In genomic region chr7:141429310-141429709, GRCm38 (mm10) we compare ENCODE assay signal across 8 mouse cellular contexts. TPM values are rescaled to one million over a fixed set of nuclear protein-coding genes. Genes with fewer than 3 reads are reported as not detected.
DNase-seq lines count a peak whose midpoint lies in the region; ATAC-seq lines count a peak whose summit lies in the region.

Cend1 (minus strand) TSS chr7:141429491.

- H3K27ac ChIP-seq in heart, embryonic 10.5 days: peak within 1 kb of the TSS; percentile 84
- H3K27ac ChIP-seq in kidney, embryonic 16.5 days (ENCODE audit: low read length): no peak within 1 kb of the TSS; the same call in 1 of the 2 replicates
- no peak within 1 kb of the TSS for H3K27ac ChIP-seq in limb, embryonic 15.5 days
- H3K27ac ChIP-seq in neural tube, embryonic 12.5 days: peak within 1 kb of the TSS; percentile 26; the same call in 1 of the 2 replicates

- peak; percentile 72 for ATAC-seq in kidney, embryonic 16.5 days (ENCODE audit: low FRiP score, low TSS enrichment)
- no peak for ATAC-seq in limb, embryonic 15.5 days (ENCODE audit: insufficient number of reproducible peaks, low FRiP score, low TSS enrichment, low read depth)
- ATAC-seq in neural tube, embryonic 12.5 days (ENCODE audit: low FRiP score, low read depth): peak; percentile 70

- H3K36me3 ChIP-seq in heart, embryonic 10.5 days: peaks cover 37% of the 10 kb centered on the region
- H3K36me3 ChIP-seq in kidney, embryonic 16.5 days (ENCODE audit: insufficient read depth, low read length): peaks cover 34% of the 10 kb centered on the region
- H3K36me3 ChIP-seq in limb, embryonic 15.5 days: peaks cover 38% of the 10 kb centered on the region
- H3K36me3 ChIP-seq in neural tube, embryonic 12.5 days: peaks cover 42% of the 10 kb centered on the region

- H3K4me1 ChIP-seq in heart, embryonic 10.5 days: peaks cover 60% of the 10 kb centered on the region
- H3K4me1 ChIP-seq in kidney, embryonic 16.5 days (ENCODE audit: insufficient read depth, low read length): peaks cover 20% of the 10 kb centered on the region
- peaks cover 32% of the 10 kb centered on the region for H3K4me1 ChIP-seq in limb, embryonic 15.5 days
- H3K4me1 ChIP-seq in neural tube, embryonic 12.5 days: peaks cover 34% of the 10 kb centered on the region

- H3K4me3 ChIP-seq in heart, embryonic 10.5 days: peak within 1 kb of the TSS; percentile 51
- H3K4me3 ChIP-seq in kidney, embryonic 16.5 days (ENCODE audit: low read length): peak within 1 kb of the TSS; percentile 2; the same call in 1 of the 2 replicates
- H3K4me3 ChIP-seq in limb, embryonic 15.5 days: peak within 1 kb of the TSS; percentile 19
- peak within 1 kb of the TSS; percentile 43 for H3K4me3 ChIP-seq in neural tube, embryonic 12.5 days

- H3K27me3 ChIP-seq in heart, embryonic 10.5 days (ENCODE audit: insufficient read depth, poor library complexity, severe bottlenecking): 0 out of 2 replicates have a peak, but pooled peaks cover 5% of the 10 kb centered on the region
- no peaks in the 10 kb centered on the region for H3K27me3 ChIP-seq in kidney, embryonic 16.5 days (ENCODE audit: insufficient read depth, low read length)
- no peaks in the 10 kb centered on the region for H3K27me3 ChIP-seq in limb, embryonic 15.5 days
- no peaks in the 10 kb centered on the region; the same call in 1 of the 2 replicates for H3K27me3 ChIP-seq in neural tube, embryonic 12.5 days (replicated peaks)

- 0 out of 2 replicates have a peak within 1 kb of the TSS, but pooled peaks have one; percentile 22 for H3K9ac ChIP-seq in kidney, embryonic 16.5 days (replicated peaks; ENCODE audit: low read length)
- no peak within 1 kb of the TSS for H3K9ac ChIP-seq in limb, embryonic 15.5 days
- H3K9ac ChIP-seq in neural tube, embryonic 12.5 days: peak within 1 kb of the TSS; percentile 64

- peak; percentile 69 for DNase-seq in adrenal gland, adult 2 months
- DNase-seq in adrenal gland, adult 18-20 months (ENCODE audit: low spot score in 2 of 2): no peak
- peak; percentile 92 to 95 for DNase-seq in cerebellum, postnatal 25 days
- DNase-seq in heart, embryonic 10.5 days (ENCODE audit: low spot score): peak; percentile 90
- no peak for DNase-seq in urinary bladder, adult 18-20 months (ENCODE audit: low spot score in 2 of 2)

- H3K9me3 ChIP-seq in heart, embryonic 10.5 days: no peaks in the 10 kb centered on the region
- H3K9me3 ChIP-seq in kidney, embryonic 16.5 days (ENCODE audit: low read length): no peaks in the 10 kb centered on the region
- no peaks in the 10 kb centered on the region for H3K9me3 ChIP-seq in limb, embryonic 15.5 days
- H3K9me3 ChIP-seq in neural tube, embryonic 12.5 days: no peaks in the 10 kb centered on the region

- H3K4me2 ChIP-seq in kidney, embryonic 16.5 days (replicated peaks; ENCODE audit: low read depth, low read length): peak within 1 kb of the TSS; percentile 37
- H3K4me2 ChIP-seq in limb, embryonic 15.5 days: peak within 1 kb of the TSS; percentile 38
- H3K4me2 ChIP-seq in neural tube, embryonic 12.5 days (replicated peaks): peak within 1 kb of the TSS; percentile 66

- 3% methylated on average over 19 of the region's 19 CpGs for whole genome bisulfite sequencing in heart, embryonic 10.5 days
- WGBS in kidney, embryonic 16.5 days: 4% methylated on average over 19 of the region's 19 CpGs
- WGBS in limb, embryonic 15.5 days: 3% methylated on average over 19 of the region's 19 CpGs
- WGBS in neural tube, embryonic 12.5 days: 4% methylated on average over 19 of the region's 19 CpGs

RNA-seq across cellular contexts. Expression of gene Cend1, which starts in this region (rescaled TPM):
- total RNA-seq in adrenal gland, adult 2 months (2021): 1 to 10 TPM; 1.6 to 2.8 TPM
- polyA plus RNA-seq in adrenal gland, adult 2 months (2012; rRNA removed): 1.00 and 1.2 TPM in 2 replicates
- total RNA-seq in adrenal gland, adult 18-20 months (2021): 1 to 10 TPM; 1.7 to 2.4 TPM
- polyA plus RNA-seq in heart, embryonic 10.5 days (2016; fragmentation: Nextera tagmentation; extraction: Ambion mirVana): 13.7 and 23.5 TPM in 2 replicates
- 3.0 TPM in 2 replicates for polyA plus RNA-seq in kidney, embryonic 16.5 days (2015; fragmentation: Nextera tagmentation; extraction: Ambion mirVana)
- polyA plus RNA-seq in limb, embryonic 15.5 days (2015; fragmentation: Nextera tagmentation; extraction: Ambion mirVana): 1.1 and 1.9 TPM in 2 replicates
- 44.4 and 55.1 TPM in 2 replicates for polyA plus RNA-seq in neural tube, embryonic 12.5 days (2016; fragmentation: Nextera tagmentation; extraction: Ambion mirVana)

Comparison
In these comparisons a context has a peak if more than half of its experiments do, and no peak if none do; other contexts are left out.
1. DNase-seq: peak in adrenal gland, adult 2 months (single experiment), cerebellum, postnatal 25 days (2 of 2) and heart, embryonic 10.5 days (single experiment); none in adrenal gland, adult 18-20 months (0 of 2) and urinary bladder, adult 18-20 months (0 of 2).
2. H3K27ac ChIP-seq: peak in heart, embryonic 10.5 days (single experiment) and neural tube, embryonic 12.5 days (single experiment); none in kidney, embryonic 16.5 days (single experiment) and limb, embryonic 15.5 days (single experiment).
3. Peak in every context shown above with its lines, with median percentiles within 50 percentile points of each other: H3K4me3 ChIP-seq and H3K4me2 ChIP-seq.